Mouse (Mus musculus) testis, postnatal 10 days (tissue): ENCODE measurements around the gene Rab5c.

Experiments used
- DNase-seq: peaks from one replicate; pipeline ENCODE4 v3.0.0; 2021; ENCODE audit warnings: low spot score

Gene Rab5c

DNA sequence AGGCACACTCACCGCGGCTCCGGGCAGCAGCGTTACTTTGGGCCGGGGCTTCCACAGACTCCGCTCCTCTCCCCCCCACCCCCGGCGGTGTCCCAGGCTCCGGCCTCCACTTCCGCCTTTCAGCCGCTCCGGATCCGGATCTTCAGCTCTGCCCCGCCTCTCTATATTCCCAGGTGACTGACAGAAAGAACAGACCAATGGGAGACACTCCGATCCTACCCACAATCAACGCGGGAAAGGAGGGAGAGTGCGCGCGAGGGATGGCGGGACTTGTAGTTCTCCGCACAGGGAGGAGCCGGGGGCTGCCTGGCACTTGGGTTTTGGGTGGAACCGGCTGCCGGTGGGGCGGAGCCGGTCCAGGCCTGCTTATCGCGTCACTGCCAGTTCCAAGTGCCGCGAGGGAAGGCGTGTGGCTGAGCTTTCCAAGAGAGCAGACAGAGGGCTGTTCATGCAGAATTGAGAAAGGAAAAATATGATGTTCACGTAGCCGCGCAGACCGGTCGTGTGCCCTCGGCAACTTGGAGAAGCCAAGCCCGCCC, at the start of gene Rab5c:
Rab5c (minus strand) TSS at position 150 of the 539 bp plus-strand sequence.
- peak; percentile 97 for DNase-seq

DNA sequence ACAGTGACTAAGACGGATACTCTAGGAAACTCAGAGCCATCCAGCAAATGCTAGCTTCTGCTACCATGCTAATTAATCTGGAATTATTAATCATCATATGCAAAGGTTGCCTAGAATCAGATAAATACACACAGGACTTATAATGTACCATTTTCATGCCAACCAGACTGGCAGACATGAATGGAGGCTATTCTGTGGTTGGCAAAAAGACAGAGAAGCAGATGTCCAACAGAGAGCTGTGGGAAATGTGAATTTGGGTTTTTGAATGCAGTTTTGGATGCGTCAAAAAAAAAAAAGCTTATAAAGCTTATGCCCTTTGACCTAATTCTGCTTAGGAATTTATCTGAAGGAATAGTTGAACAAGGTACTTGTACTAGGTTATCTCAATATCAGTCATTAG, 47.8 kb upstream of the Rab5c start:
- no peak for DNase-seq

DNA sequence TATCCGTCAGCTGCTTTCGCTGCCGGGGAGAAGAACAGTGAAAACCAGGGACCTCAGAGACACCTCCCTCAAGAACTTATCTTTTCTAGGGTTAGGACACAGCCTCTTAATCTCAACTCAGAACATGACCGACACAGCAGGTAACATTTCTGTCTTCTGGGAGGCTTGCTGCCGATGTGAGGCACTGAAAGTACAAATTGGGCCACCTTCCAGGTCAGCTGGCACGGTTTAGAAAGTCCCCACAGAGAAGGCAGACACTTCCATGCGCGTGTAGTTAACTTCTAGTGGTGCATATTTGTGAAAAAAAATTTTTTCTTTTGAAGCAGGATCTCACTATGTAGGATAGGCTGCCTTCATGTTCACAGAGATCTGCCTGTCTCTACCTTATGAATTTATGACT, 46.3 kb upstream of the Rab5c start:
- DNase-seq, result no peak

DNA sequence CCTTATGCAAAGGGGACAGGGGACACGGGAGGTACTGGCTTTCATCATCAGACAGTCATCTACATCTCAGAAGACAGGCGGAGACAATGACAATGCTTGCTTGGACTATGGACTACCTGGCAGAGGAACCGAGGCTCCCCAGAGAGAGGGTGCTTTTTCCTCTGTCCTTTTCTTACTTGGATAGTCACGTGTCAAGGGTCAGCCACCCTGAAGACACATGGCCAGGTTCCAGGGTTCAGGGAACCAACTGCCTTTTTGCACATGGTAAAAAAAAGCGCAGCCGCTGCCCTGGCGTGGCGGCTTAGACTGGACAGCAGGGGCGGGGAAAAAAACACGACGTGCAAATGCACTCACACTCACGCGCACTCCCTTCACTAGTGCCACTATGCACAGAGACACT, 44.6 kb upstream of the Rab5c start:
- no peak for DNase-seq

DNA sequence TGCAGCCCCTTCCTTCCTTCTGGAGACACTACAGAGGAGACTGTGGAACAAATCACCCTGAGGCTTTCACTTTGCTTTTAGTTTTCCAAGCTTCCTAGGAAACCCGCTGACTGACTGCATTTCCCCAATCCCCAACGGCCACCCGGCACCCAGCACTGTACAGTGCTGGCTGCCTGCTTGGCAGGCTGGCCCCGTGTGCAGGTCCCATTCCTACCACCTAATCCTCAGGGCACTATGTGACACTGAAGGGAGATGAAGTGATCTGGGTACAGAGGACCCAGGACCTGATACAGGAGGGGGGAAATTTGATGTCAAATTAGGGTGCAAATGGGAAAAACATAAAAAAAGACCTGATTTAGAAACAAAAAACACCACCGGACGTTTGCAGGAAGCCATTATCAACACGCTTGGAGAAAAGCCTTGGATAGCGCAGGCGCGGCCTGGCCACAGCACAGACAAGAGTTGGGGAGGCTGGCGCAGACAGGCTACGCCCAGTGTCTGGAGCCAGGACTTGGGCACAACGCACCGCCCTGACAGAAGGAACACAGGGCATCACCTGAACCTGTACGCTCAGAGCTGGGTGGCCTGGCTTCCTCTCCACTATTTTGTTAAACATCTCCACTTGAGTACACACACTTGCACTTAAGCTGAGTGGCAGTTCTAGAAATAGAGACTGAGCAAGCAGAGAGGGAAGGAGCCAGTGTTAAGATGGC, 43.9 kb upstream of the Rab5c start:
- DNase-seq, result no peak

DNA sequence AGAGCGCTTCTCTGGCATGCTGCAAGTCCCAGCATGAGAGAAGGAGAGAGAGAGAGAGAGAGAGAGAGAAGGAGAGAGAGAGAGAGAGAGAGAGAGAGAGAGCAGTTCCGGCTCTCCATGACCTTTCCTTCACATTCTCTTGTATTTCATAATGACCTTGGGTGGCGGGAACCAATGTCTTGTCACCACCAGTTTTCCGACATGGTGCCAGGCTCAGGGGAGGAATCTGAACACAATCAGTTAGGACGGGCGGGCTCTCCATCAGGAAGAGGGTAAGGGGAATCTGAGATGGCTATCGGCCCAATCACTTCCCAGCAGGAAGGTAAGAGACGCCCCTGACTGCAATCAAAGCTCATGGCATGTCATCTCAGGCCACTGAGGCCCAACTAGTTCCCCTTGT, 42.2 kb upstream of the Rab5c start:
- no peak for DNase-seq

DNA sequence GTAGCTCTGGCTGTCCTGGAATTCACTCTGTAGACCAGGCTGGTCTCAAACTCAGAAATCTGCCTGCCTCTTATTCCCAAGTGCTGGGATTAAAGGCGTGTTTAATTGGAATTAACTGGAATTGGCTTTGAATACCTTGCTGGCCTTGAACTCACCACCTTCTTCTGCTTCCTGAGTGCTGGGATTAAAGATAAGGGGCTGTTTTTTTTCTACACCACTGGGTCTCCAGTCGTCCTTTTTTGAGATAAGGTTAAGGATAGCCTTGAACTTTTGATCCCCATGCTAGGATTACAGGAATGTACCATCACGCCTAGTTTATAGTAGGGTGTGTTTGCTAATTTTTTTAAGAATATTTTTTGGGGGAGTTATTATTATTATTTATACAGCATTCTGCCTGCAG, 40.1 kb upstream of the Rab5c start:
- DNase-seq, result no peak

DNA sequence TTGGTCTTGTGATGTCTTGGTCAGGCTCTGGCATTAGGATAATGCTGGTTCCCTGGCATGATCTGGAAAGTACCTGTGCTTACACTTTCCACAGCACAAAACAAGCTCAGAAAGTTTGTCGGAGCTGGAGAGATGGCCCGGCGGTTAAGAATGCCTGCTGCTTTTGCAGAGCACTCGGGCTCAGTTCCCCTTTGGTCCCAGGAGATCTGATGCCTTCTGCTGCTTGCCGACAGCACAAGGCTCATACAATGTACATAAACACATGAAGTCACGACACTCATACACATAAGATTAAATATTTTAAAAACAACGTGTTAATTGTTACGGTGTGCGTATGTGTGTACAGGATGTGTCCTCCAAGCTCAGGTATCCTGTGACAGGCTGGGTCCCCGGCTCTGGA, 37.9 kb upstream of the Rab5c start:
- DNase-seq, result no peak

DNA sequence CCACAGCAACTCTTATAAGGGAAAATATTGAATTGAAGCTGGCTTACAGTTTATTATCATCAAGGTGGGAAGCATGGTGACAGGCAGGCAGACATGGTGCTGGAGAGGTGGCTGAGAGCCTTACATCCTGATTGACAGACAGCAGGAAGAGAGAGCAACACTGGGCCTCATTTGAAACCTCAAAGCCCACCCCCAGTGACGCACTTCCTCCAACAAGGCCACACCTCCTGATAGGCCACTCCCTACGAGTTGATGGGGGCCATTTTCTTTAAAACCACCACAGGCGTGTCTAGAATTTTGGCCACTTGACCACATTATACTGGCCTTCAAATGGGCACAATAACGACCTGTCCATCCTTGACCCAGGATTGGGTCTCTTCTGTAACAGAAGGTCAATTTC, 36.2 kb upstream of the Rab5c start:
- DNase-seq, result no peak

DNA sequence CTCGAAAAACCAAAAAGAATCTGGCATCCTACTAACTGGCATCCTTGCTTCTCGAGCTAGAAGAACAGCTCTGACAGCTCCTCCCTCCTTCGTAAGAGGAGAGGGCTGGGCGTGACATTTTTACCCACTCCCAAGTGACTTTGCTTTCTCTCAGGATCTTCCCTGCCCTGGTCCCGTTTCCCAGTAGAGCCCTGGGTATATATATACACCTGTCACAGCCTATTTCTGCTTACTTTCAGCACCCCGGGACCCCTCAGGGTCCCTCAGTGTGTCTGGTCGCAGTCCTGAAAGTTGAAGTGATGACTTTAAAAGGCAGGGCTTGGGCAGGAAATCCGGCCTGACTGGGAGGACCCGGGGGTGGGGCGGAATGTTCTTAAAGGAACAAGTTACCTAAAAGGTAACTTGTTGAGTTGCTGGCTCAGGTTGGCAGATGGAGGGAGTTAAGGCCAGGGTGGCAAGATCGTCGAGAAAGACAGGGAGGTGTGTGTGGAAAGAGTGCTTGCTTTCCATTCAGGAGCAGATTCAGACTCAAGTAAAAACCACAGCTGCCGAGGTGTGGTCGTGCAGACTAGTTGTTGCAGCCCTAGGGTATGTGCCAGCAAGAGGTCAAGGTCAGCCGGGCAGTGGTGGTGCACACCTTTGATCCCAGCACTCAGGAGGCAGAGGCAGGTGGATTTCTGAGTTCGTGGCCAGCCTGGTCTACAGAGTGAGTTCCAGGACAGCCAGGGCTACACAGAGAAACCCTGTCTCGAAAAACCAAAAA, 32.8 kb upstream of the Rab5c start, which contains the start of gene Ghdc:
Ghdc (minus strand) TSS at position 312 of the 763 bp plus-strand sequence.
- peak; percentile 90 for DNase-seq

DNA sequence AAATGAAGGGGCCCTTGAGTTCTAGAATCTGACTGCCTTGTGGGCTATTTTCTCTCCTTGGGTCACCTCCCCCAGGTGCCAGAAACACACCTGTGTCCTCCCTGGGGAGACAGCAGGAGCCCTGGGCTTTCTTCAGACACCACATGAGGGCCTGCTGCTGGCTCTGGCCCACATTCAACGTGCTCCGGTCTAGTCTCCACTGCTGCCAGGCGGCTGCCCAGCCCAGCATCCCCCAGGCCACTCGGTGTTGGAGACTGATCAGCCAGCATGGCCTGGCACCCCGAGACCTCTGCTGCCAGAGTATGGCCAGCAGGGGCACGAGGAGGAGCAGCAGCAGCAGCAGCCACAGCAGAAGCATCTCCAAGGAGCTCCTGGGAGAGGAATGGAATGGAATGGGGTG, 32.0 kb upstream of the Rab5c start:
- DNase-seq, result no peak

DNA sequence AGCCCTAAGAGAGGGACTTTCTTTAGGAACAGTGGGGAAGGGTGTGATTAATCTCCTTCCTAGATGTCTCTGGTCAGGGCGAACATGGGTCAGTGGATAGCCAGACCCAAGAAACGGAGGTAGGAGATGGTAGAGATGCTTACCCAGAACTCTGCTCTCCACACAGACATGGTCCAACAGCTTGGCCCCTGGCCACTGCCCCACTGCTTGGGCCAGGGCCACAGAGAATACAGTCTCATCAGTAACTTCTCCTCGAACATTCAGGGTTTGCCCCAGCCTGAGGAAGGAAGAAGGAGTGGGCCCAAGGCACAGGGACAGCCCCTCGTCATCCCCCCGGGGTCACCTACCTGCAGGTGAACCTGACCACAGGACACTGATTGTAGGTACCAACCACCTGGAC, 29.9 kb upstream of the Rab5c start:
- no peak for DNase-seq

DNA sequence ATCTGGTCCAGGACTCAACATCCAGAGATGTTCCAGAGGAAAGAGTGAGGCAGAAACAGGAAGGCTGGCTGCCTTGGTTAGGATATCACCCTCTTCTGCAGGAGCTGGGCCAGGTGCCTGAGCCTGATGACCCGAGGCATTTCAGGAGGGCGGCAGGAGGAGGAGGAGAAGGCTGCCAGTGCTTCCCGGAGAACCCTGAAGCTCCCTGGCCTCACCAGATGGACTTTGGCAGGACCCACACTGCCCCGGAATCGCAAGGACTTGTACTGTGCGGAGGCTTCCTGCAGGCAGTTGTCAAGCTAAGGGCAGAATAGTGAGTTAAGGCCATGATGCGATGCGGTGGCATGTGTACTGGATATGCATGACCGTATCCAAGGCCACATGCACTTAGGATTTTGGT, 28.7 kb upstream of the Rab5c start:
- no peak for DNase-seq

DNA sequence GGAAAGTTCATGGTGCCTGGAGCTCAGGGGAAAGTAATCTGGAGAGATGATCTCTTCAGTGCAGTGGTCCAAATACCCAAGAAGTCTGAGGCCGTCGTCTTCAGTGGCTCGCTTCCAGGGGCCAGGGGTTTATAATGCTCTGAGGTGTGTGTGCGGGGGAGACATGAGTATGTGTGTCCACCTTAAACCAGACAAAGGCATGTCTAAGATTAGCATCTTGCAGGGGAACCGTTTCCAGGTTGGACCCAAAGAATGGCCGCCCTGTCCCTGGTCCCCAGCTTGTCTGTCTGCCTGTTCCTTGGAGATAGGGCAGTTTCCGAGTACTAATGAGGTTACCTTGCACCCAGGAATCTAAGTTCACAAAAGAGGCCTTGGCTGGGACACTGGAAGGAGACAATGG, 24.8 kb upstream of the Rab5c start, which contains the start of gene Hcrt:
Hcrt (minus strand) TSS at position 101 of the 400 bp plus-strand sequence.
- DNase-seq, result no peak

DNA sequence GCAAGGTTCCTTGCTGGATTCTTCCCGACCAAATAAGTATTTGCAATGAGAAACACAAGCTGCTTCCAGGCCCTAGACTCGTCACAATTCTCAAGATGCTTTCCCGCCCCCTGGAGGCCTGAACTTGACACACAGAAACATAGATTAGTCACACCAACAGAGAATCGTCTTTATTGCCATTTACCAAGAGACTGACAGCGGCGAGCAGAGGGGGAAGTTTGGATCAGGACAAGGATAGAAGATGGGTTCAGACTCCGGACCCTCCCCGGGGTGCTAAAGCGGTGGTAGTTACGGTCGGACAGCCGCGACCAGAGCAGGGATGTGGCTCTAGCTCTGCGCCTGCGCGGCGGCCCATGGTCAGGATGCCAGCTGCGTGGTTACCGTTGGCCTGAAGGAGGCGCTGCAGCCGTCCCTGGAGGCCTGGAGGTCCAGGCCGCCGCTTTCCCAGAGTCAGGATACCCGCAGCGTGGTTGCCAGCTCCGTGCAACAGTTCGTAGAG, 23.6 kb upstream of the Rab5c start:
- DNase-seq, result peak; percentile 92

DNA sequence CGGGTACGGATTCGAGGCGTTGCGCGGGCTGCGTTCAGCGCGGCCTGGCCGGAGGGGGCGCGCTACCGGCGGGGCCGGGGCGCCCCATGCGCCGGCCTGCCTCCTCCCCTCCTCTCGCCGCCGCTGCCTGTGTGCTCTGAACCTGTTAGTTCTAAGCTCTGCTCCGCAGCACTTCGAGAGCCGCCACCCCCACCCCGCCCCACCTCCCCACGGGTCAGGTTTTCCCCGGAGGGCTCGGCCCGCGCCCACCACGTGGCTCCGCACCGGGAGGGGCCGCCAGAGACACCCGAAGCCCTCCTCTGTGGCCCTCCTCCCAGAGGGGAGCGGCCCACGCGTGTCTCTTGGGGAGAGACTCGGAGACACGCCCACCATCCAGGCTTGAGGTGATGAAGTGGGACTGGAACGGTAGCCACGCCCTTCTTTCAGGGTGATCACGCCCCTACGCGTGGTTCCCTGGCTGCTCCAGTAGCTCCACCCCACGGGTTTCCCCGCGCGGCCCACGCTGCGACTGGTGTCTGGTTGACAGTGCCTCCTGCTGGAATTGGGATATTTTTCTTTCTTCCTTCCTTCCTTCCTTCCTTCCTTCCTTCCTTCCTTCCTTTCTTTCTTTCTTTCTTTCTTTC, 21.7 kb upstream of the Rab5c start, which contains the start of gene Kcnh4:
Kcnh4 (minus strand) TSS at position 332 of the 623 bp plus-strand sequence.
- peak; percentile 75 for DNase-seq

DNA sequence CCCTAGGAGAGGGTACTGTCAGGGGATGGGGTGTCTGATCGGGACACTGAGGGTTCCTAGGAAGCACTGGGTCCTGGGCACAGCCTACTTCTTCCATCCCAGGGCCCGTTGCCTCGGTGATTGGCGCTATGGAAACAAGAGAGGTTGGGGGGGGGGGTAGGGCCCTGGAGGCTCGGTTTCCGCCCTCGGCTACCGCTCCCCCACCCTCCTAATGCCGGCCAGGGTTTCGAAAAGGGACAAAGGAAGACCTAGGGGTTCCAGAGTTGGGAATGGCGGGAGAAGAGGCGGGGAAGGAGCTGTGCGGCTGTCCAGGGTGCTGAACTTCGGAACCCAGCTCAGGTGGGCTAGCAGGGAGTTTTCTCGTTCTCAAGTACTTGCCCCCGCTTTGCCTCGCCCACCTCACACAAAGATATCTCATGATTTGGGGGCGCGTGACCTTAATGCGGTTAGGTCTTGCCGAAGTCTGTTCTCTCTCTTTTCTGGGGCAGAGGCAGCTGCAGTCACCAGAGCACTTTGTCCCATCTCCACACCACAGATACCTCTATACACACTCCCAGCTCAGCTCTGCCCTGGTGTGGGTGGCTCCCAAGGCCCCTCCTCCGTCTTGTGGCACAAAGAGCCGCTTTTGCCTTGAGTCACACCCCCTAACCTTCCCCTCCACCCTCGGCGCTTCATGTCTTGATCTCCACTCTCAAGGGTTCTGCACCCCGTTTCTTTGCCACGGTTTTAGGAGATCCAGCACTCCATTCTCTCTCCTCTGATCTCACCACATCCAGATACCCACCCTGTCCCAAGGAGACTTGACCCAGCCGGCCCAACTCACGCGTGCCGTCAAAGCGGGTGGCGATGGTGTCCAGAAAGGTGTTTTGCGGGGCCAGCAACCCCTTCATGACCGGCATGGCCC, 20.9 kb upstream of the Rab5c start:
- DNase-seq, result peak; percentile 85

DNA sequence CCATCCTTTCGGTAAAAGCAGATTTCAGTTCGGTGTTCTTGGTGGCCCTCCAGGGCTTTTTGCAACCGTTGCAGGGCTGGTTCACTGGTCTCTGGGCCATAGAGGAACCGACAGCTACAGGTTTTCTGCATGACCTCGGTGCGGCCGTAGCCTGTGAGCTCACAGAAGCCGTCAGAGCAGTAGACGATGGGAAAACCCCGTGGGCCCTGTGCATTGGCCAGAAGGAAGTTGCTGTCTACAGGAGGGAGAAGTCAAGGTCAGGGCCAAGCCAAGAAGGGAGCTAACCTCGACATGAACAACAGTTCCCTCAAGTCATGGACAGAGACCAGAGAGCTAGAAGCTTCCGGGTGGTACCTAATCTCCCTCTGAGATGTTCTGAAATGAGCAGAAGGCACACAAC, 19.6 kb upstream of the Rab5c start:
- no peak for DNase-seq

DNA sequence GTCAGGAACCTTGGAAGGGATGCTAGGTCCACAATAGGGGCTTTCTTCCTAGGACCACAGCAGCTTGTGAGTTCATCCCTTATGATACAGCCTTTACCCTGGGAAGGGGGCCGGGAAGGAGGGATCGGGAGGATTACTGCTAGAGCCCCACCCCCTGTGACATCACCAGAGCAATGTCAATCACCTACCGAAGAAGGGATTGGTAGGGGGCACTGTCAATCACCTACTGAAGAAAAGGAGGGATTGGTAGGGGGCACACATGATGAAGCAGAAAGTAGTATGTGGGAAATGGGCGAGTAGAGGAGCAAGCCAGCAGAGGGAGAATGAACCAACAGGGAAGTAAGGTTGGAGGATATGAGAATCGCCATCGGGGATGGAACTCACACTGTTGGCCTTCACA, 18.5 kb upstream of the Rab5c start:
- DNase-seq, result no peak

DNA sequence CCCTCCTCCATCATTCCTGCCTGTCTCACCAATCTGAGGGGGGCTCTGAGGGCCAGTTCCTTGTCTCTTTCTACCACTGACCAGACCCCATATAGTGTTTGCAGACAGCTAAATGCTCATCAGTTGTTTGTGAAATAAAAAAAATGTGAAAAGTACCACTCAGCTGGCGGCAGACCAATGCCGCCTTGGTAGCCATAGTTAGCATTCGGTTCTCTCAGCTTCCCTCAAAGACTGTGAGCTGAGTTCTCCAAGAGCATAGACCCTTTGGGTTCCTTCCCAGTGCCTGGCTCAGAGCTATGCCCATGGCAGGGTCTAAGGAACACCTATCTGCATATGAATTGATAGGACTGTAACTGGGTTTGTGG, 16.7 kb upstream of the Rab5c start:
- no peak for DNase-seq

DNA sequence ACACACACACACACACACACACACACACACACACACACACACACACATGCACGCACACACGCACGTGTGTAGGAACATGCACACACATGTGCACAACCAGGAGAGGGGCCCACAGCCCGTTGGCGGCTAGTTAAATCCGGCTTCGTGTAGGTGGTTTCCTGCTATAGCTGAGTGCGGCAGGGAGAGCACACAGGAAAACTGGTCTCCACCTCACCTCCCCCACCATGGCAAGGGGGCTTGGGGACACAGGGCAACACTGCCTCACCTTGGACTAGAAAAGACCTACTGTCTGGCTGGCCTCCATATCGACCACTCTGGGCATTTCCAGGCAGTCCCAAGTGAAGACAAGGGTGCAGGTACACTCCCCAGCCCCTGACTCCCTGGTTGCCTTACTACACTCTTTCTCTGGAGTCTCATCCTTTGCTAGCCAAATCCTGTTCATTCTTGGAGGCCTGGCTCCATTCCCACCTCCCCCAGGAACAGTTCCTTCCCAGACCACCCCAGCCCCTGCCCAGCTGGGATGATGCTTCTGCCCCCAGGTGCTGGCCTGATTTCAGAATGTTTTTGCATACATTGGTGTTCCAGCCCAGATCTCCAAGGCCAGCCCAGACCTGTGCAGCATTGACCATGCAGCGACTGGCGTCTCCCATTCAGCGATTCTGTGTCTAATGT, 16.1 kb upstream of the Rab5c start:
- DNase-seq, result no peak
